In the genomic region with DNA sequence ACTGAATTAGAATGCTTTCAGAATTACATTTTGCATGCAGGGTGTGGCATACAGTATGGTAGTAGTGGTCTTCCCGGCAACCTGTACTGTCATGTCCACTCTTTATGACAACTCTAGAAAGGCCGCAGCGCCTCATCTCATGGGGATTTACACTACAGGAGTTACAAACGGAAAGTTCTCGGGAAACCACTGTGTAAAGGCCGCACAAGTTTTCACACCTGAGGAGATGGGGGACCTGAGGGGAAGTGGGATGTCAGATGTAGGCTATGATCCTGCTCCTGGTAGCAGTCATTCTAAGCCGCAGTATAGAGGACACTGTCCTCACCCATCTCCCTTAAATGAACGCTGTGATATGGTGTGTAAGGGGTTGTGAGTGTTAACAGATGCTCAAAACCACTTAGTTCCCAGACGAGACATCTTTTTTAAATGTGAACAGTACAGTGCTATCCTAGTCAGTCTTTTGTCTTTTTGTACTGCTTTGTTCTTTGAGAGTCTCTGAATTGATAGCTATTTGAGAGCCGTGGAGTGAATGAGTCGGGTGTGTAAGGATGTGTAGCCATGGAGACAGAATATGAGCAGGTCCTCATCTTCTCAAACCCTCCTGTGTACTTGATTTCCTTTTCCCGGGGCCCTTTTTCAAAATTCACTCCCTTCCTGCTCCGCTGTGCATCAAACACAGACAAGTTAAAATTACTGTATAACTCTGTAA, we compare ENCODE assay signal across 29 mouse cellular contexts. TPM values are rescaled to one million over a fixed set of nuclear protein-coding genes. Genes with fewer than 3 reads are reported as not detected.
A peak's percentile ranks its signal among the peaks of the same experiment; 100 is the strongest.
DNase-seq lines count a peak whose midpoint lies in the region; ATAC-seq and TF ChIP-seq lines count a peak whose summit lies in the region.
"Had no signal": no experiment of that assay in that cellular context is flagged by ENCODE, and none has a peak within 500 bp of the region (broad histone marks: within the 10 kb centered on the region; RNA-seq: fewer than 3 reads in every experiment).

No protein-coding gene starts in this region.

- no peaks in the 10 kb centered on the region for H3K9me3 ChIP-seq in forebrain, embryonic 12.5 days
- no peaks in the 10 kb centered on the region for H3K9me3 ChIP-seq in forebrain, embryonic 11.5 days (ENCODE audit: control insufficient read depth, low read length)
- H3K9me3 ChIP-seq in hindbrain, postnatal 0 days (ENCODE audit: low read length): no peaks in the 10 kb centered on the region
- H3K9me3 ChIP-seq in hindbrain, embryonic 13.5 days: no peaks in the 10 kb centered on the region
- H3K9me3 ChIP-seq in forebrain, embryonic 16.5 days (ENCODE audit: control insufficient read depth, low read length): no peaks in the 10 kb centered on the region
- H3K9me3 ChIP-seq: G1E; heart, embryonic 10.5 days; heart, embryonic 15.5 days; limb, embryonic 12.5 days; liver, embryonic 15.5 days; lung, embryonic 15.5 days; midbrain, embryonic 12.5 days; neural tube, embryonic 12.5 days had no signal

- no peaks in the 10 kb centered on the region for H3K27me3 ChIP-seq in forebrain, embryonic 12.5 days
- no peaks in the 10 kb centered on the region for H3K27me3 ChIP-seq in forebrain, embryonic 11.5 days (ENCODE audit: control insufficient read depth, insufficient read depth, low read length)
- no peaks in the 10 kb centered on the region for H3K27me3 ChIP-seq in hindbrain, postnatal 0 days (ENCODE audit: insufficient read depth, low read length)
- H3K27me3 ChIP-seq in hindbrain, embryonic 13.5 days: no peaks in the 10 kb centered on the region
- H3K27me3 ChIP-seq in forebrain, embryonic 16.5 days (replicated peaks; ENCODE audit: control insufficient read depth, insufficient read depth, low read length): no peaks in the 10 kb centered on the region
- H3K27me3 ChIP-seq: heart, embryonic 15.5 days; limb, embryonic 12.5 days; liver, embryonic 15.5 days; lung, embryonic 15.5 days; midbrain, embryonic 12.5 days; neural tube, embryonic 12.5 days had no signal

- no peak overlapping the region for H3K9ac ChIP-seq in forebrain, embryonic 12.5 days
- H3K9ac ChIP-seq in forebrain, embryonic 11.5 days (ENCODE audit: low read length): no peak overlapping the region
- no peak overlapping the region for H3K9ac ChIP-seq in hindbrain, postnatal 0 days (replicated peaks; ENCODE audit: low read length)
- H3K9ac ChIP-seq in hindbrain, embryonic 13.5 days: no peak overlapping the region
- no peak overlapping the region for H3K9ac ChIP-seq in forebrain, embryonic 16.5 days (replicated peaks; ENCODE audit: low read depth, low read length)
- H3K9ac ChIP-seq: heart, embryonic 15.5 days; limb, embryonic 12.5 days; liver, embryonic 15.5 days; lung, embryonic 15.5 days; midbrain, embryonic 12.5 days; neural tube, embryonic 12.5 days had no signal

- peaks cover 5% of the 10 kb centered on the region; the same call in 1 of the 2 replicates for H3K4me1 ChIP-seq in forebrain, embryonic 12.5 days
- H3K4me1 ChIP-seq in forebrain, embryonic 11.5 days (replicated peaks; ENCODE audit: control insufficient read depth, insufficient read depth, low read length): no peaks in the 10 kb centered on the region
- H3K4me1 ChIP-seq in hindbrain, postnatal 0 days (ENCODE audit: insufficient read depth, low read length): no peaks in the 10 kb centered on the region
- H3K4me1 ChIP-seq in hindbrain, embryonic 13.5 days (replicated peaks): 0 out of 2 replicates have a peak, but pooled peaks cover 5% of the 10 kb centered on the region
- no peaks in the 10 kb centered on the region for H3K4me1 ChIP-seq in forebrain, embryonic 16.5 days (replicated peaks; ENCODE audit: control insufficient read depth, insufficient read depth, low read length)
- H3K4me1 ChIP-seq: heart, embryonic 10.5 days; heart, embryonic 15.5 days; limb, embryonic 12.5 days; liver, embryonic 15.5 days; lung, embryonic 15.5 days; midbrain, embryonic 12.5 days had no signal

- WGBS in forebrain, embryonic 12.5 days: 75% methylated on average over 13 of the region's 13 CpGs
- 84% methylated on average over 13 of the region's 13 CpGs for WGBS in forebrain, embryonic 11.5 days
- WGBS in hindbrain, postnatal 0 days: 64% methylated on average over 13 of the region's 13 CpGs
- WGBS in hindbrain, embryonic 13.5 days: 66% methylated on average over 13 of the region's 13 CpGs
- 75% methylated on average over 13 of the region's 13 CpGs for WGBS in forebrain, embryonic 16.5 days

- no peak for TF ChIP-seq CTCF in hindbrain, postnatal 0 days (IDR thresholded peaks at IDR 0.05; ENCODE audit: low read depth)

- ATAC-seq in forebrain, embryonic 12.5 days (ENCODE audit: low FRiP score): 0 out of 2 replicates have a peak, but pooled peaks have one; percentile 11
- no peak for ATAC-seq in forebrain, embryonic 11.5 days (replicated peaks; ENCODE audit: low FRiP score)
- ATAC-seq in hindbrain, postnatal 0 days: peak; percentile 40; the same call in 1 of the 2 replicates
- no peak for ATAC-seq in hindbrain, embryonic 13.5 days (ENCODE audit: low FRiP score)
- ATAC-seq in forebrain, embryonic 16.5 days: peak; percentile 52; the same call in 1 of the 2 replicates

- no peak overlapping the region for H3K4me3 ChIP-seq in forebrain, embryonic 12.5 days (replicated peaks)
- no peak overlapping the region for H3K4me3 ChIP-seq in forebrain, embryonic 11.5 days (ENCODE audit: low read depth, low read length)
- H3K4me3 ChIP-seq in hindbrain, postnatal 0 days (ENCODE audit: low read length): no peak overlapping the region
- H3K4me3 ChIP-seq in hindbrain, embryonic 13.5 days: no peak overlapping the region
- H3K4me3 ChIP-seq in forebrain, embryonic 16.5 days (replicated peaks; ENCODE audit: low read length): no peak overlapping the region
- H3K4me3 ChIP-seq: erythroblast, embryonic 14.5 days; heart, embryonic 10.5 days; heart, embryonic 15.5 days; left cerebral cortex, adult 2 months; limb, embryonic 12.5 days; liver, embryonic 15.5 days; lung, embryonic 15.5 days; midbrain, embryonic 12.5 days; myocyte; neural tube, embryonic 12.5 days had no signal

- no peak for DNase-seq in forebrain, embryonic 11.5 days (ENCODE audit: low spot score)
- no peak for DNase-seq in hindbrain, postnatal 0 days (ENCODE audit: low spot score)
- peak; percentile 12 for DNase-seq in brain, adult 2 months (ENCODE audit: low read depth, low spot score)
- DNase-seq in layer of hippocampus, adult 9-10 months (ENCODE audit: low spot score): no peak
- DNase-seq: adrenal gland, adult 8-10 months; cerebellum, adult 11 months; embryo, embryonic 11 days; gastrocnemius, postnatal 14 days; heart, postnatal 36 days; kidney, adult 11 months; kidney, postnatal 14 days; right cerebral cortex, postnatal 4 days; thymus, adult 18-20 months; thymus, postnatal 25 days had no signal

- no peak overlapping the region for H3K4me2 ChIP-seq in forebrain, embryonic 12.5 days
- H3K4me2 ChIP-seq in forebrain, embryonic 11.5 days (ENCODE audit: low read depth, low read length, severe bottlenecking): no peak overlapping the region
- no peak overlapping the region for H3K4me2 ChIP-seq in hindbrain, postnatal 0 days (ENCODE audit: low read depth, low read length)
- H3K4me2 ChIP-seq in hindbrain, embryonic 13.5 days: no peak overlapping the region
- H3K4me2 ChIP-seq in forebrain, embryonic 16.5 days (ENCODE audit: low read length): no peak overlapping the region
- H3K4me2 ChIP-seq: heart, embryonic 15.5 days; limb, embryonic 12.5 days; liver, embryonic 15.5 days; lung, embryonic 15.5 days; midbrain, embryonic 12.5 days; neural tube, embryonic 12.5 days had no signal

- peaks cover 25% of the 10 kb centered on the region for H3K36me3 ChIP-seq in forebrain, embryonic 12.5 days (replicated peaks)
- H3K36me3 ChIP-seq in forebrain, embryonic 11.5 days (ENCODE audit: control insufficient read depth, insufficient read depth, low read length): no peaks in the 10 kb centered on the region; the same call in 1 of the 2 replicates
- peaks cover 26% of the 10 kb centered on the region for H3K36me3 ChIP-seq in hindbrain, postnatal 0 days (ENCODE audit: insufficient read depth, low read length)
- H3K36me3 ChIP-seq in hindbrain, embryonic 13.5 days: peaks cover 55% of the 10 kb centered on the region
- H3K36me3 ChIP-seq in forebrain, embryonic 16.5 days (ENCODE audit: control insufficient read depth, insufficient read depth): peaks cover 6% of the 10 kb centered on the region

- no peak overlapping the region for H3K27ac ChIP-seq in forebrain, embryonic 12.5 days
- H3K27ac ChIP-seq in forebrain, embryonic 11.5 days (ENCODE audit: low read depth, low read length): no peak overlapping the region
- H3K27ac ChIP-seq in hindbrain, postnatal 0 days: no peak overlapping the region
- H3K27ac ChIP-seq in hindbrain, embryonic 13.5 days: no peak overlapping the region
- no peak overlapping the region for H3K27ac ChIP-seq in forebrain, embryonic 16.5 days (ENCODE audit: low read length)
- H3K27ac ChIP-seq: heart, embryonic 10.5 days; heart, embryonic 15.5 days; left cerebral cortex, adult 2 months; limb, embryonic 12.5 days; liver, embryonic 15.5 days; lung, embryonic 15.5 days; midbrain, embryonic 12.5 days; neural tube, embryonic 12.5 days; stomach, postnatal 0 days had no signal

RNA-seq across cellular contexts. Expression of a gene that starts 57.0 kb away (rescaled TPM):
- polyA plus RNA-seq in forebrain, embryonic 12.5 days (2016; fragmentation: Nextera tagmentation; extraction: Ambion mirVana): 24.5 and 27.7 TPM in 2 replicates
- 22.9 and 23.0 TPM in 2 replicates for polyA plus RNA-seq in forebrain, embryonic 11.5 days (2014; fragmentation: Nextera tagmentation; extraction: Ambion mirVana)
- 28.4 and 35.5 TPM in 2 replicates for total RNA-seq in hindbrain, postnatal 0 days (2014; rRNA removed)
- polyA plus RNA-seq in hindbrain, postnatal 0 days (2015; fragmentation: Nextera tagmentation; extraction: Ambion mirVana): 10.1 and 10.8 TPM in 2 replicates
- polyA plus RNA-seq in hindbrain, embryonic 13.5 days (2015; fragmentation: Nextera tagmentation; extraction: Ambion mirVana): 17.9 and 18.8 TPM in 2 replicates
- 21.2 and 21.5 TPM in 2 replicates for polyA plus RNA-seq in forebrain, embryonic 16.5 days (2015; fragmentation: Nextera tagmentation; extraction: Ambion mirVana)

Comparison
In these comparisons a context has a peak if more than half of its experiments do, and no peak if none do; other contexts are left out.
1. ATAC-seq: peak in forebrain, embryonic 12.5 days (single experiment), hindbrain, postnatal 0 days (single experiment) and forebrain, embryonic 16.5 days (single experiment); none in forebrain, embryonic 11.5 days (single experiment) and hindbrain, embryonic 13.5 days (single experiment).